Mouse (Mus musculus) spleen, adult 18-20 months (tissue): Measurements from ENCODE around the gene Cyth3.

Experiments used
- DNase-seq, 2 experiments: peaks; one replicate each; pipeline ENCODE4 v3.0.0; 2022; ENCODE audit warnings: mixed read lengths in 2 of 2

Cyth3 gene

GRCm38 (mm10) chr5:143637832-143638420, 15.7 kb downstream of the Cyth3 start:
- no peak for DNase-seq

GRCm38 (mm10) chr5:143638516-143639270, 16.4 kb downstream of the Cyth3 start:
- DNase-seq = no peak

GRCm38 (mm10) chr5:143639329-143639728, 17.1 kb downstream of the Cyth3 start:
- no peak for DNase-seq

- no peak for DNase-seq
These were observed 17.6 kb downstream of the Cyth3 start for GRCm38 (mm10) chr5:143639810-143640209.

- no peak for DNase-seq
These were observed 19.3 kb downstream of the Cyth3 start for GRCm38 (mm10) chr5:143641503-143641902.

- no peak for DNase-seq
These were observed 20.1 kb downstream of the Cyth3 start for GRCm38 (mm10) chr5:143642262-143642831.

- DNase-seq = no peak
These were observed 23.7 kb downstream of the Cyth3 start for GRCm38 (mm10) chr5:143645976-143646375.

GRCm38 (mm10) chr5:143647412-143647811, 25.2 kb downstream of the Cyth3 start:
- DNase-seq = no peak

GRCm38 (mm10) chr5:143648058-143648457, 25.8 kb downstream of the Cyth3 start:
- DNase-seq = no peak

- DNase-seq = no peak
These were observed 26.9 kb downstream of the Cyth3 start for GRCm38 (mm10) chr5:143649168-143649567.

GRCm38 (mm10) chr5:143651855-143652631, 29.8 kb downstream of the Cyth3 start:
- DNase-seq = no peak

GRCm38 (mm10) chr5:143653497-143653896, 31.2 kb downstream of the Cyth3 start:
- no peak for DNase-seq

GRCm38 (mm10) chr5:143654670-143655510, 32.6 kb downstream of the Cyth3 start:
- no peak for DNase-seq

- DNase-seq = no peak
These were observed 33.3 kb downstream of the Cyth3 start for GRCm38 (mm10) chr5:143655511-143655943.

GRCm38 (mm10) chr5:143656708-143657245, 34.5 kb downstream of the Cyth3 start:
- DNase-seq = no peak

GRCm38 (mm10) chr5:143659021-143659523, 36.8 kb downstream of the Cyth3 start:
- no peak for DNase-seq

- no peak for DNase-seq
These were observed 40.9 kb downstream of the Cyth3 start for GRCm38 (mm10) chr5:143663074-143663687.

- no peak for DNase-seq
These were observed 43.3 kb downstream of the Cyth3 start for GRCm38 (mm10) chr5:143665561-143665960.

GRCm38 (mm10) chr5:143666015-143666414, 43.8 kb downstream of the Cyth3 start:
- DNase-seq = no peak

GRCm38 (mm10) chr5:143668884-143669283, 46.6 kb downstream of the Cyth3 start:
- no peak for DNase-seq

GRCm38 (mm10) chr5:143669393-143669792, 47.1 kb downstream of the Cyth3 start:
- no peak for DNase-seq
